Mouse (Mus musculus): ENCODE results near the gene Ube2a. TPM values are rescaled to one million over a fixed set of nuclear protein-coding genes. Genes with fewer than 3 reads are reported as not detected.

Ube2a gene
- polyA plus RNA-seq, 1 experiment from 2014 or later: 123 TPM

Other genes with a start within 250 kb of the Ube2a start
- gene Akap17b, start 228.5 kb upstream of the Ube2a start, polyA plus RNA-seq (2016; fragmentation: Nextera tagmentation; extraction: Ambion mirVana): 2.8 and 2.9 TPM in 2 replicates
- 1.1 and 1.7 TPM in 2 replicates for gene Slc25a43, start 130.2 kb upstream of the Ube2a start, polyA plus RNA-seq (2016; fragmentation: Nextera tagmentation; extraction: Ambion mirVana)
- gene Slc25a5, start 78.2 kb upstream of the Ube2a start, polyA plus RNA-seq (2016; fragmentation: Nextera tagmentation; extraction: Ambion mirVana): 417 and 433 TPM in 2 replicates
- 32.9 and 33.2 TPM in 2 replicates for gene C330007P06Rik, start 211 bp downstream of the Ube2a start, polyA plus RNA-seq (2016; fragmentation: Nextera tagmentation; extraction: Ambion mirVana)
- gene Nkrf, start 29.0 kb downstream of the Ube2a start, polyA plus RNA-seq (2016; fragmentation: Nextera tagmentation; extraction: Ambion mirVana): 1.2 and 1.4 TPM in 2 replicates
- gene Sept6, start 117.9 kb downstream of the Ube2a start, polyA plus RNA-seq (2016; fragmentation: Nextera tagmentation; extraction: Ambion mirVana): 82.7 and 83.5 TPM in 2 replicates
- gene Sowahd, start 174.9 kb downstream of the Ube2a start, polyA plus RNA-seq (2016; fragmentation: Nextera tagmentation; extraction: Ambion mirVana): not detected in 2 replicates
- gene Rpl39, start 211.5 kb downstream of the Ube2a start, polyA plus RNA-seq (2016; fragmentation: Nextera tagmentation; extraction: Ambion mirVana): 532 and 542 TPM in 2 replicates
- 21.2 and 22.2 TPM in 2 replicates for gene Upf3b, start 236.4 kb downstream of the Ube2a start, polyA plus RNA-seq (2016; fragmentation: Nextera tagmentation; extraction: Ambion mirVana)

Data from limb, embryonic 12.5 days (tissue).